Mouse (Mus musculus): ENCODE results near the gene Olfr722. TPM values are rescaled to one million over a fixed set of nuclear protein-coding genes. Genes with fewer than 3 reads are reported as not detected.
"Not testable (repeated sequence)": the region's sequence is repeated elsewhere in the genome, so short reads cannot be mapped to it uniquely, and the experiment has no call there.

Gene Olfr722
- not detected in 2 replicates for polyA plus RNA-seq (2016; fragmentation: Nextera tagmentation; extraction: Ambion mirVana)

- Histone ChIP-seq H3K4me3 (no peak within 1 kb of the TSS), H3K27ac (no peak within 1 kb of the TSS), H3K27me3 (ENCODE audit: poor library complexity, severe bottlenecking) (no peaks in the 10 kb centered on the region), H3K36me3 (replicated peaks) (no peaks in the 10 kb centered on the region), H3K9me3 (no peaks in the 10 kb centered on the region), H3K4me1 (no peaks in the 10 kb centered on the region)
- DNase-seq (ENCODE audit: extremely low spot score, low spot score) = no peak
These were observed at the start of gene Olfr722 for GRCm38 (mm10) chr14:49901899-49902298. Olfr722 (minus strand) TSS chr14:49901999.

- H3K27me3 ChIP-seq (ENCODE audit: poor library complexity, severe bottlenecking); H3K36me3 ChIP-seq (replicated peaks); DNase-seq (ENCODE audit: extremely low spot score, low spot score); H3K4me1 ChIP-seq; H3K9me3 ChIP-seq; H3K27ac ChIP-seq; H3K4me3 ChIP-seq: not testable (repeated sequence)
These were observed 29.9 kb upstream of the Olfr722 start, which contains the start of gene Olfr723 for GRCm38 (mm10) chr14:49931687-49932086. Olfr723 (minus strand) TSS chr14:49931787.

- DNase-seq (ENCODE audit: extremely low spot score, low spot score) = no peak
These were observed 41.4 kb downstream of the Olfr722 start for GRCm38 (mm10) chr14:49860387-49860786.

More at GRCm38 (mm10) chr14:49860387-49860786, 41.4 kb downstream of the Olfr722 start:
- Histone ChIP-seq H3K4me1 (no peaks in the 10 kb centered on the region), H3K4me3 (no peak overlapping the region), H3K27ac (no peak overlapping the region), H3K36me3 (replicated peaks) (no peaks in the 10 kb centered on the region), H3K27me3 (ENCODE audit: poor library complexity, severe bottlenecking) (no peaks in the 10 kb centered on the region), H3K9me3 (no peaks in the 10 kb centered on the region)

Other genes with a start within 250 kb of the Olfr722 start
- 19.8 and 20.1 TPM in 2 replicates for gene Armh4, start 118.6 kb downstream of the Olfr722 start, polyA plus RNA-seq (2016; fragmentation: Nextera tagmentation; extraction: Ambion mirVana)
- not detected in 2 replicates for gene Olfr723, start 29.8 kb upstream of the Olfr722 start, polyA plus RNA-seq (2016; fragmentation: Nextera tagmentation; extraction: Ambion mirVana)
- not detected in 2 replicates for gene Olfr724, start 61.3 kb upstream of the Olfr722 start, polyA plus RNA-seq (2016; fragmentation: Nextera tagmentation; extraction: Ambion mirVana)
- gene Olfr725, start 138.4 kb upstream of the Olfr722 start, polyA plus RNA-seq (2016; fragmentation: Nextera tagmentation; extraction: Ambion mirVana) = not detected in 2 replicates
- gene Olfr726, start 189.0 kb upstream of the Olfr722 start, polyA plus RNA-seq (2016; fragmentation: Nextera tagmentation; extraction: Ambion mirVana) = not detected in 2 replicates
- gene Olfr727, start 221.2 kb upstream of the Olfr722 start, polyA plus RNA-seq (2016; fragmentation: Nextera tagmentation; extraction: Ambion mirVana) = not detected in 2 replicates
- gene Olfr728, start 240.7 kb upstream of the Olfr722 start, polyA plus RNA-seq (2016; fragmentation: Nextera tagmentation; extraction: Ambion mirVana) = not detected in 2 replicates

All from forebrain, embryonic 10.5 days (tissue).